Mouse (Mus musculus) heart, embryonic 16.5 days (tissue): Measurements from ENCODE around the gene Lrrc42. TPM values are rescaled to one million over a fixed set of nuclear protein-coding genes. Genes with fewer than 3 reads are reported as not detected.

Experiments used
- ATAC-seq: fragments of 200-750 bp; cut with Nextera tagmentation; replicated peaks from 2 replicates; pipeline ENCODE4 v1.8.0; 2017; ENCODE audit warnings: moderate number of reproducible peaks; ENCODE audit not compliant: insufficient read depth, low FRiP score; ENCODE audit errors: extremely low read depth
- H3K27ac ChIP-seq: fragments of 300-500 bp; sonication (generic); 2 replicates; pipeline ENCODE4 v1.5.1; 2014; ENCODE audit warnings: mild to moderate bottlenecking, low read length, control low read depth, moderate library complexity
- H3K27me3 ChIP-seq: fragments of 300-500 bp; sonication (generic); 2 replicates; pipeline ENCODE4 v1.6.1; 2014; ENCODE audit warnings: low read length, mixed read lengths; ENCODE audit not compliant: control insufficient read depth, insufficient read depth
- H3K36me3 ChIP-seq: fragments of 300-500 bp; sonication (generic); 2 replicates; pipeline ENCODE4 v1.6.1; 2014; ENCODE audit not compliant: control insufficient read depth, insufficient read depth
- H3K4me1 ChIP-seq: fragments of 300-500 bp; sonication (generic); 2 replicates; pipeline ENCODE4 v1.6.1; 2014; ENCODE audit warnings: low read length, mixed read lengths; ENCODE audit not compliant: control insufficient read depth, insufficient read depth
- H3K4me2 ChIP-seq: fragments of 300-500 bp; sonication (generic); 2 replicates; pipeline ENCODE4 v1.6.1; 2014; ENCODE audit warnings: low read depth, mild to moderate bottlenecking, control low read depth, low read length
- H3K4me3 ChIP-seq: fragments of 300-500 bp; sonication (generic); 2 replicates; pipeline ENCODE4 v1.5.1; 2014; ENCODE audit warnings: mild to moderate bottlenecking, control low read depth, low read length
- H3K9ac ChIP-seq: fragments of 300-500 bp; sonication (generic); 2 replicates; pipeline ENCODE4 v1.6.1; 2014; ENCODE audit warnings: low read length, control low read depth
- H3K9me3 ChIP-seq: fragments of 300-500 bp; sonication (generic); replicated peaks from 2 replicates; pipeline ENCODE4 v1.6.1; 2016; ENCODE audit warnings: low read length; ENCODE audit not compliant: control insufficient read depth
- WGBS: fragments of 180-500 bp; shearing (Covaris S2); extraction: QIAGEN DNeasy Blood & Tissue Kit; methylation state at CpG from one replicate; pipeline ENCODE4 v1.1.7; 2014; 5-methylcytosine and 5-hydroxymethylcytosine counted together
- polyA plus RNA-seq: library from polyadenylated mRNA; unstranded; fragments of >200 nt; fragmentation: Nextera tagmentation; extraction: Ambion mirVana; gene quantifications from 2 replicates; pipeline ENCODE4 v1.2.1, GENCODE M21; 2015

The Lrrc42 gene
- polyA plus RNA-seq, 1 experiment from 2014 or later, result 48.3 TPM

GRCm38 (mm10) chr4:107260001-107260400, 6.7 kb upstream of the Lrrc42 start:
- Histone ChIP-seq H3K36me3 (peaks cover 4% of the 10 kb centered on the region; the same call in 1 of the 2 replicates), H3K27me3 (no peaks in the 10 kb centered on the region), H3K9me3 (peaks cover 2% of the 10 kb centered on the region; the same call in 1 of the 2 replicates), H3K9ac (no peak overlapping the region), H3K4me2 (no peak overlapping the region), H3K27ac (peak overlapping the region; percentile 39; the same call in 1 of the 2 replicates), H3K4me3 (no peak overlapping the region), H3K4me1 (peaks cover 4% of the 10 kb centered on the region; the same call in 1 of the 2 replicates)
- WGBS, result 31% methylated on average over 4 of the region's 4 CpGs
- peak; percentile 70 for ATAC-seq

DNA sequence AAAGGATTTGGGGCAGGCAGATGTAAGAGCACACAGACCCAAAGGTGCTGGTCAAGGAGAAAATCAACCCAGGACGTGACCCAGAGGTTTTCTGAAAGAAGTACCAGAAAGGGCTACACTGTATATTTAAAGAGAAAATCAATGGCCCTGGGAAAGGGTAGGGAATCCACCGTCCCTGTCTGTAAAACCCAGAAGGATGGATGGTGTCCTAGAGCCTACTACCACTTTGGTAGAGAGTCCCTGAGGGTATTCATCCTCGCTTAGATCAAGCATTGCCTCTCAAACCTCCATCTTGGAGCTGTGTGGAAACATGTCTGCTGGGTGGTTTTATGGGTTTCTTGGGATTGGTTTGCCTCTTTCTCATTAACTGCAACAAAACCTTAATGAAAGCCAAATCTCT, 1.1 kb upstream of the Lrrc42 start:
- peaks cover 25% of the 10 kb centered on the region for H3K4me1 ChIP-seq
- no peaks in the 10 kb centered on the region for H3K9me3 ChIP-seq
- H3K27me3 ChIP-seq, result no peaks in the 10 kb centered on the region
- peak overlapping the region; percentile 92 for H3K4me3 ChIP-seq
- no peaks in the 10 kb centered on the region for H3K36me3 ChIP-seq
- H3K9ac ChIP-seq, result peak overlapping the region; percentile 92
- peak overlapping the region; percentile 81 for H3K27ac ChIP-seq
- ATAC-seq, result no peak
- WGBS, result 31% methylated on average over 3 of the region's 3 CpGs
- H3K4me2 ChIP-seq, result peak overlapping the region; percentile 80

DNA sequence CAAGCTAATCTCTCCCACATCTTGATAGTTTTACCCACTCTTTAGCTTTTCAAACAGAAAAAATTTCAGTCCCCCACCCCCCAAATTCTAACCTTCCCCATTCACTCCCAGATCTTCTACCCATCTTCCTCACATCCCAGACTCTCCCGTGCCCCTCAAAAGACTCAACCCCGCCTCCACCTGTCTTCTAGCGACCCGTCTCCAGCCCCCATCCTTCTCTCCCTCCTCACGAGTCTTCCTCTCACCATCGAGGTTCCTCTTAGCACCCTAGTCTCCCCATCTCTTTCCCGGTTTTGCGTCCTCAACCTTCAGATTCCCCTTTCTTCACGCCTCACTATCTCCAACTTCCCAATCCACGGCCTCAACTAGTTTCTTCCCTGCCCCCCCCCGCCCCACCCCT, 810 bp downstream of the Lrrc42 start:
- WGBS, result 3% methylated on average over 11 of the region's 11 CpGs
- Histone ChIP-seq H3K4me2 (peak overlapping the region; percentile 88), H3K36me3 (no peaks in the 10 kb centered on the region), H3K4me3 (peak overlapping the region; percentile 92), H3K27me3 (no peaks in the 10 kb centered on the region), H3K9ac (peak overlapping the region; percentile 92), H3K4me1 (peaks cover 33% of the 10 kb centered on the region), H3K27ac (0 out of 2 replicates have a peak overlapping the region, but pooled peaks have one; percentile 4), H3K9me3 (no peaks in the 10 kb centered on the region)
- ATAC-seq, result no peak

GRCm38 (mm10) chr4:107250494-107250893, 2.8 kb downstream of the Lrrc42 start:
- Histone ChIP-seq H3K9me3 (no peaks in the 10 kb centered on the region), H3K27me3 (no peaks in the 10 kb centered on the region), H3K27ac (no peak overlapping the region), H3K4me1 (peaks cover 45% of the 10 kb centered on the region), H3K9ac (no peak overlapping the region), H3K4me2 (no peak overlapping the region), H3K4me3 (no peak overlapping the region), H3K36me3 (no peaks in the 10 kb centered on the region)
- ATAC-seq, result no peak
- WGBS, result 14% methylated on average over 4 of the region's 4 CpGs

DNA sequence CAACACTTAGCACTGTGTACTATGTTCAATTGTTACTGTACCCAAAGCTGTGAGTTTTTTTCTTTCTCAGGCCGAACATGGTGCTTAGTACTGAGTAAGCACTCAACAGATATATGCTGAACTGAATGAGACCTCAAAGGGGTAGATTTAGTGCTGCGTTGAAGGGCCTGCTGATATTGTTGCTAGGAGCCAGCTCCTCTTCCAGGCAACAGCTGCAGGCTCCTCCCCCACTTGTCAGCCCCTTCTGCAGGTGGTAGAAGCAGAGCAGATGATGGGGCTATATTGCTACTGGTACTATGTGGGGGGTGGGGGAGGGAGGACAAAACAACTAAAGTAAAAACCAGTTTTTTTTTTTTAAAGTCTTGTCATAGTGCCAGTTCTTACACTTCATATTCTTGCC, 3.9 kb downstream of the Lrrc42 start:
- Histone ChIP-seq H3K27ac (peak overlapping the region; percentile 16; the same call in 1 of the 2 replicates), H3K4me1 (peaks cover 54% of the 10 kb centered on the region), H3K4me2 (no peak overlapping the region), H3K9me3 (no peaks in the 10 kb centered on the region), H3K9ac (no peak overlapping the region), H3K27me3 (no peaks in the 10 kb centered on the region), H3K36me3 (no peaks in the 10 kb centered on the region), H3K4me3 (no peak overlapping the region)
- 23% methylated on average over 2 of the region's 2 CpGs for WGBS
- no peak for ATAC-seq

GRCm38 (mm10) chr4:107248061-107248460, 5.3 kb downstream of the Lrrc42 start:
- ATAC-seq, result no peak
- peak overlapping the region; percentile 35 for H3K27ac ChIP-seq
- WGBS, result 78% methylated on average over 3 of the region's 3 CpGs

DNA sequence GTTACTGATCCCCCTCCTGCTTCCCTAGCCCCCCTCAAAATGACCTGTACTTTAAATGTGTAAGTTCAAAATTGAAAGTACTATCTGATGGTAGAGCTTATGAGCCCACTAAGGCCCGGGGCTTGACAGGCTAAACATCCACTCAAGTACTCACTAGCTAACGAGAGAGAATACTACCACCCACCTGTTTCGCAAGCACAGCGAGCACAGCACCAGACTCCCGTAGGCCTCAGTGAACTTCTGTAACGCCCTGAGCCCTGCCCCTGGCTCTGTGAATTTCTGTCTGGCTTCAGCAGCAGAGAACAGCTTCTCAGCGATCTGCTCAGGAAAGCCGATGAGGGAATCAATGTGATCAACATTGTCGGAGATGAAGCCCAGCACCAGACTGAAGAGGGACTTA, 6.2 kb downstream of the Lrrc42 start:
- H3K9me3 ChIP-seq, result no peaks in the 10 kb centered on the region
- H3K9ac ChIP-seq, result no peak overlapping the region; the same call in 1 of the 2 replicates
- no peak for ATAC-seq
- no peaks in the 10 kb centered on the region for H3K36me3 ChIP-seq
- no peak overlapping the region for H3K4me2 ChIP-seq
- WGBS, result 61% methylated on average over 9 of the region's 9 CpGs
- H3K4me1 ChIP-seq, result peaks cover 58% of the 10 kb centered on the region
- peak overlapping the region; percentile 6; the same call in 1 of the 2 replicates for H3K27ac ChIP-seq
- H3K27me3 ChIP-seq, result no peaks in the 10 kb centered on the region
- H3K4me3 ChIP-seq, result no peak overlapping the region

More at GRCm38 (mm10) chr4:107248061-107248460, 5.3 kb downstream of the Lrrc42 start:
- H3K36me3 ChIP-seq, result no peaks in the 10 kb centered on the region
- H3K4me2 ChIP-seq, result no peak overlapping the region
- no peak overlapping the region for H3K9ac ChIP-seq
- H3K4me1 ChIP-seq, result peaks cover 60% of the 10 kb centered on the region
- no peaks in the 10 kb centered on the region for H3K9me3 ChIP-seq
- H3K27me3 ChIP-seq, result no peaks in the 10 kb centered on the region
- H3K4me3 ChIP-seq, result no peak overlapping the region

DNA sequence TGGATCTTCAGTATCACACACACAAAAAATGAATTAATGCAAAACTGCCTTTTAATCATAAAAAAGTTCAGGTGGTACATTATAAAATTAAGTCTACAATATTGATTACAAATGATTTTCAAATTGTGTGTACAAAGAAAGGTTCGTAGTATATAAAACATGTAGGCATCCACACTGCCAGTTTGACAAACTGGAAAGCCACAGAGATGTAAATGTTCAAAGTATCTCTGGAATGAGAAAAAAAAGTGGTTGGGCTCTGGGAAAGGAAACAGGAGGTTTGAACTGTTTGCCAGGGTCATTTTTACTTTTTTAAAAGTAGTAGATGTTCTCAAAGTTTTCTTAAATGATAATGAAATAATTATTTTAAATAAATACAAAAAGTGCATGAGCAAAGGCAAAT, 7.3 kb downstream of the Lrrc42 start:
- H3K9me3 ChIP-seq, result no peaks in the 10 kb centered on the region
- peaks cover 6% of the 10 kb centered on the region for H3K36me3 ChIP-seq
- no peak overlapping the region; the same call in 1 of the 2 replicates for H3K27ac ChIP-seq
- no peak for ATAC-seq
- H3K9ac ChIP-seq, result no peak overlapping the region
- peaks cover 54% of the 10 kb centered on the region for H3K4me1 ChIP-seq
- no peaks in the 10 kb centered on the region for H3K27me3 ChIP-seq
- H3K4me2 ChIP-seq, result no peak overlapping the region
- WGBS, result 32% methylated on average over 1 of the region's 1 CpGs
- H3K4me3 ChIP-seq, result no peak overlapping the region

- Histone ChIP-seq H3K9ac (no peak overlapping the region), H3K4me1 (peaks cover 51% of the 10 kb centered on the region), H3K4me2 (no peak overlapping the region), H3K4me3 (no peak overlapping the region), H3K9me3 (no peaks in the 10 kb centered on the region), H3K27ac (peak overlapping the region; percentile 73), H3K27me3 (no peaks in the 10 kb centered on the region), H3K36me3 (peaks cover 13% of the 10 kb centered on the region)
- ATAC-seq, result 0 out of 2 replicates have a peak, but pooled peaks have one; percentile 44
- WGBS, result 50% methylated on average over 2 of the region's 2 CpGs
Observed at GRCm38 (mm10) chr4:107245368-107245767, 8.0 kb downstream of the Lrrc42 start.
